Mouse (Mus musculus) midbrain, embryonic 14.5 days (tissue): ENCODE measurements at regions not wholly inside any gene's neighbourhood (a gene's known extent, or its start where the extent isn't known, plus 50 kb on each side); places are given as distances from the start of the nearest gene placed in this dataset.

Source experiments
- ATAC-seq: fragments of 200-750 bp; cut with Nextera tagmentation; 2 replicates; pipeline ENCODE4 v1.8.0; 2017; ENCODE audit warnings: moderate number of reproducible peaks, moderate library complexity; ENCODE audit not compliant: low FRiP score, low TSS enrichment
- DNase-seq: peaks from one replicate; pipeline ENCODE4 v3.0.0-alpha.2; 2015
- H3K27ac ChIP-seq: fragments of 300-500 bp; sonication (generic); replicated peaks from 2 replicates; pipeline ENCODE4 v1.5.1; 2014; ENCODE audit warnings: mild to moderate bottlenecking, low read depth, low read length, moderate library complexity
- H3K27me3 ChIP-seq: fragments of 300-500 bp; sonication (generic); 2 replicates; pipeline ENCODE4 v1.6.1; 2014; ENCODE audit warnings: low read length, control low read depth, mixed read lengths; ENCODE audit not compliant: control insufficient read depth, insufficient read depth
- H3K36me3 ChIP-seq: fragments of 300-500 bp; sonication (generic); 2 replicates; pipeline ENCODE4 v1.6.1; 2014; ENCODE audit warnings: low read length, control low read depth; ENCODE audit not compliant: control insufficient read depth, insufficient read depth
- H3K4me1 ChIP-seq: fragments of 300-500 bp; sonication (generic); 2 replicates; pipeline ENCODE4 v1.6.1; 2014; ENCODE audit warnings: mild to moderate bottlenecking, antibody characterized with exemption, low read length, control low read depth; ENCODE audit not compliant: control insufficient read depth, insufficient read depth
- H3K4me2 ChIP-seq: fragments of 300-500 bp; sonication (generic); 2 replicates; pipeline ENCODE4 v1.6.1; 2014; ENCODE audit warnings: mild to moderate bottlenecking, low read length, moderate library complexity
- H3K4me3 ChIP-seq: fragments of 300-500 bp; sonication (generic); replicated peaks from 2 replicates; pipeline ENCODE4 v1.5.1; 2014; ENCODE audit warnings: low read depth, low read length
- H3K9ac ChIP-seq: fragments of 300-500 bp; sonication (generic); replicated peaks from 2 replicates; pipeline ENCODE4 v1.6.1; 2014; ENCODE audit warnings: mild to moderate bottlenecking, low read length, moderate library complexity
- H3K9me3 ChIP-seq: fragments of 300-500 bp; sonication (generic); 2 replicates; pipeline ENCODE4 v1.6.1; 2016; ENCODE audit warnings: low read length, control low read depth, mixed read lengths; ENCODE audit not compliant: control insufficient read depth
- WGBS: fragments of 180-500 bp; shearing (Covaris S2); extraction: QIAGEN DNeasy Blood & Tissue Kit; methylation state at CpG from one replicate; pipeline ENCODE4 v1.1.7; 2014; 5-methylcytosine and 5-hydroxymethylcytosine counted together

DNA sequence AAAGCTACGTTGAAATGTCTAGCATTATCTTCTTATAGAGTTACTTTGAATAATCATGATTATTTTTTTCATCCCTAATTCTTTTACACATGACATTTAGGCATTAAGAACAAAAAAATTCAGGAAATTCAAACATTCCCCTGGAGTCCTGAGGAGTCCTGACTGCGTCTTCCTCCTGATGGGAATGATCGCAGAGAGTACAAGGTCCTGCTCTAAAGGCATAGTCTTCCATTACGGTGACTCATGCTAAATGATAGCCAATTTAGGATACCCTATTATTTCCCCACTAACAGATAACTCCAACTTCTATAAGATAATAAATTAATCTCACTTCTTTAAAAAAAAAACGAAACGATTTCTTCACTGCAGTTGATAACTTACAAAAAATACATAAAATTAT, 292.2 kb downstream of the Spry2 start:
- H3K36me3 ChIP-seq, result no peaks in the 10 kb centered on the region
- H3K9ac ChIP-seq, result no peak overlapping the region
- H3K27me3 ChIP-seq, result no peaks in the 10 kb centered on the region
- no peak overlapping the region for H3K4me3 ChIP-seq
- H3K27ac ChIP-seq, result no peak overlapping the region
- WGBS, result 95% methylated on average over 6 of the region's 6 CpGs
- no peak overlapping the region for H3K4me2 ChIP-seq
- DNase-seq, result no peak
- ATAC-seq, result no peak
- H3K4me1 ChIP-seq, result no peaks in the 10 kb centered on the region
- H3K9me3 ChIP-seq, result no peaks in the 10 kb centered on the region

DNA sequence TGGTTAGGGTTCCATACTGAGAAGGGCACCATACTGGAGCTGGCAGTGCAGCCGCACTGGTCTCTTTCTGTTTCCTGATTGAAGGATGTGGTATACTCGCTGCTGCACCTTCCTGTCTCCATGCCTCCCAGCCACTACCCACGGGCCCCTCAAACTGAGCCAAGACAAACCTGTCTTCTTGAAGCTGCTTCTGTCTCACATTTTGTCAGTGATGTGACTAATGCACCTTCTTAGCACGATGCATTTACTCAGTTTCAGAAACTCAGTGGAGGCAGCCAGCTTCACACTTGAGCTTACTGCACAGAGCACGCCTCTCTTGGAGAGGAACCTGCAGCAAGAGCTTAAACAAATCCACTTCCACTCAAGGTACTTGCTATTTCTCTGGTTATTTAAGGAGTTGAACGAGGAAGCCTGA, 293.6 kb downstream of the Spry2 start:
- ATAC-seq (no peak), DNase-seq (no peak)
- Histone ChIP-seq H3K27me3 (no peaks in the 10 kb centered on the region), H3K4me2 (no peak overlapping the region), H3K4me1 (no peaks in the 10 kb centered on the region), H3K36me3 (no peaks in the 10 kb centered on the region), H3K27ac (no peak overlapping the region), H3K4me3 (no peak overlapping the region), H3K9ac (no peak overlapping the region), H3K9me3 (no peaks in the 10 kb centered on the region)
- 81% methylated on average over 6 of the region's 6 CpGs for WGBS

DNA sequence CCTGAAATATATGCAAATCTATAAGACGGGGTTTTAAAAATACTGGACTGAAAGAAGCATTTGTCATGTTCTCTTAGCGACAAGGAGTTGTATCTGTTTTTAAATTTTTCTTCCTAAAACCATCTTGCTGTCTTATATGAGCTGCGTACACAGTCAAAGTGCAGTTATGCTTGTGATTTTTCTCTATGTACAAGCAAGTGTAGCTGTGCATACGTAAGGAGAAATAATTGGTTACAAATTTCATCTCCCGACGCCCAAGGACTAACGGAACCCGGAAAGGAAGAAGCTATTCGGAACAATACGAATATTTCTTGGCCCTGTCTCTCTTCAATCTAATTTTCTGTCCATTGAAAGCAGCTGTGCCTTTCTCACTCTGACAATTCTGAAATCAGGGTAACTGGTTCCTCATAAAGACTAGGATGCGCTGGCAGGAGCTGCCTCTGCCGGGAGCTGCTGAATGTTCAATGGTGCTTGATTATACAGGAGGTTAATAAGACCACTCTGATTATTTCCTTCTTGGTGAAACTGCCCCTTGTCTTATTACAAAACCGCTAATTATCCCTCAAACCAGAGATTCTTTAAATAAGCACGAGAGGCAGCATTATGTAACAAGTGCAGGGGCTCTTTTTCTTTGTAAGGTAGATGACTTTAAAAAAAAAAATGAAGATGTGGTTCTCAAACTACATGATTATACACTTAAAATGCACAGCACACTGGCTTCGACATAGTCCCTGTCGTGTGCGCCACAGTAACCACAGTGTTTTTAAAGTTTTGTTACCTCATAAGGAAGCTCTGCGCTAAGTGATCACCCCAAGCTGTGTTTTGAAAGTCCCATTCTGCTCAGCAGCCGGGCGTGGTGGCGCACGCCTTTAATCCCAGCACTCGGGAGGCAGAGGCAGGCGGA, 296.8 kb downstream of the Spry2 start:
- H3K9ac ChIP-seq, result no peak overlapping the region
- DNase-seq (peak; percentile 24), ATAC-seq (no peak)
- H3K4me1 ChIP-seq, result no peaks in the 10 kb centered on the region
- H3K27me3 ChIP-seq, result no peaks in the 10 kb centered on the region
- H3K27ac ChIP-seq, result no peak overlapping the region
- 87% methylated on average over 24 of the region's 24 CpGs for WGBS
- no peaks in the 10 kb centered on the region for H3K9me3 ChIP-seq
- no peaks in the 10 kb centered on the region for H3K36me3 ChIP-seq
- no peak overlapping the region for H3K4me2 ChIP-seq
- no peak overlapping the region for H3K4me3 ChIP-seq

DNA sequence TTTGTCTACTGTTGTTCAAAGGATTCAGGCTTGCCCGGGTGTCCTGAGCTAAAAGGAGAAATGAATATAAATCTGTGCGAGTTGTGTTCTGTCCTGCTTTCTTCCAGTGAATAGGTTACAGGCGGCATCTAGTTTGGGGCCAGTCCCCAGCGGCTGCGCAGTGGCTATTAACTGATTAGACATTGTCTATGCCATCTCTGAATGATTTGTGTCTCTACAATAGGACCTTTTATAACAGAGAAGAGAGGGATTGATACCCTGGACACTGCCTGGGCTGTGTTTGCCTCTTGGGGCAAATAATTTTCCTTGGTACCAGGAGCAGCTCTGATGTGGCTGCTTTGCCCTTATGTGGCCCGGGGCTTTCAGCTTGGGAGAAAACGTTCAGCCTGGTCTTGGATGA, 306.9 kb downstream of the Spry2 start:
- Histone ChIP-seq H3K4me2 (no peak overlapping the region), H3K4me1 (no peaks in the 10 kb centered on the region; the same call in 1 of the 2 replicates), H3K9me3 (no peaks in the 10 kb centered on the region), H3K36me3 (no peaks in the 10 kb centered on the region), H3K9ac (no peak overlapping the region), H3K4me3 (no peak overlapping the region), H3K27ac (peak overlapping the region; percentile 65; the same call in 1 of the 2 replicates), H3K27me3 (no peaks in the 10 kb centered on the region)
- 71% methylated on average over 7 of the region's 7 CpGs for WGBS
- ATAC-seq (no peak), DNase-seq (peak; percentile 23)

DNA sequence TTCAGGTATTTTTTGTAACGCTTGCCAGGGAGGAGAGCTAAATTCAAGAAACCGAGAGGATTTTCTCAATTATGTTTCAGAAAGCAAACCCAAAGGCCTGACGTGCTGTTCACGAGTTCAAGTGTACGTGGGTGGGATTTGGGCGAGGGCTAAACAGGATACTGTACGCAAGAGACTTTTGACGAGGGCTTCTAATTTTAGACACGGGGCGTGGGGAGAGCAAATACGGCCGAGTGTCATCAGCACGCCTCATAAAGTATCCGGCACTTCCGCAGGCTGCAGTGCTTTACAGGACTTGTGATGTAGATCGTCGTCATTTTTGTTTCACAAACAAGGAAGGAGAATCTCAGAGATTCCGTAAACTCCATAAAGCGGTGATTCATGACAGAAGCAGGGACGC, 307.4 kb downstream of the Spry2 start:
- Histone ChIP-seq H3K9me3 (no peaks in the 10 kb centered on the region), H3K4me1 (no peaks in the 10 kb centered on the region; the same call in 1 of the 2 replicates), H3K9ac (no peak overlapping the region), H3K4me3 (no peak overlapping the region), H3K36me3 (no peaks in the 10 kb centered on the region), H3K4me2 (no peak overlapping the region), H3K27ac (peak overlapping the region; percentile 65; the same call in 1 of the 2 replicates), H3K27me3 (no peaks in the 10 kb centered on the region)
- 92% methylated on average over 20 of the region's 20 CpGs for WGBS
- no peak for ATAC-seq
- no peak for DNase-seq

DNA sequence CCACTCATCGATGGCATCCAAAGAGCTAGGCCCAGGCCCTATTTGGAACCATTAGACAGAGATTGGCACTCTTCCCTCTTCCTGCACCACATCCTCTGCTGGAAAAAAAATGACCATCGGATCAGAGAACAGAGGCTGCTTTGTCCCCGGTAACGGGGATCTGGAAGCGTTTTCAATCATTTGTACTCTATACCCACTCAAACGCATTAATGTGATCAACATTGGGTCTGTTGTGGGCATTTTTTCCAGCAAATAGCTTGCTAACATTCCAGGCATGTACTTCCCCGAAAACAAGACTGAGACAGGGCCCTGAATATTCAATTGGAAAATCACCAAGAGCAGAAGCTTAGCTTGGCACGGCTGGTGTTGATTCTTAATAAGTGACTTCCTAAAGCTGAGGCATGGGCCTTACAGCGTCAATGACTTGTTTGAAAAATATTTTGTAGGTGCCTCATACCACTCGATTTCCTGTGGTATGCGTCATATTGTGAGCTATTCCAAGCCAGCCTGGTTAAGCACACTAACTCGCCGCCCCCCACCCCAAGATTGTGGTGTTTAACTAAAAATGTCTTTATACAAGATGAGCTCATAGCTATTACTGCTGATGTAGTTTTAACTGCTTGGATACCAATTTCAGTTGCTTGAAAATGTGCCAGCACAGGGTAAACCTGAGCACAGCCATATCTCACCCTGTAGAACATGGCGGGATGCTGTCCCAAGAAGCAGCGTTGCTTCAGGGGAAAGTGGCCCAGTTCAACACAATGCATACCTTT, 308.0 kb downstream of the Spry2 start:
- Histone ChIP-seq H3K4me1 (no peaks in the 10 kb centered on the region; the same call in 1 of the 2 replicates), H3K4me3 (no peak overlapping the region), H3K9ac (no peak overlapping the region), H3K4me2 (no peak overlapping the region), H3K27ac (peak overlapping the region; percentile 65), H3K36me3 (no peaks in the 10 kb centered on the region), H3K27me3 (no peaks in the 10 kb centered on the region), H3K9me3 (no peaks in the 10 kb centered on the region)
- ATAC-seq (peak; percentile 86), DNase-seq (peak; percentile 77)
- 62% methylated on average over 15 of the region's 15 CpGs for WGBS

DNA sequence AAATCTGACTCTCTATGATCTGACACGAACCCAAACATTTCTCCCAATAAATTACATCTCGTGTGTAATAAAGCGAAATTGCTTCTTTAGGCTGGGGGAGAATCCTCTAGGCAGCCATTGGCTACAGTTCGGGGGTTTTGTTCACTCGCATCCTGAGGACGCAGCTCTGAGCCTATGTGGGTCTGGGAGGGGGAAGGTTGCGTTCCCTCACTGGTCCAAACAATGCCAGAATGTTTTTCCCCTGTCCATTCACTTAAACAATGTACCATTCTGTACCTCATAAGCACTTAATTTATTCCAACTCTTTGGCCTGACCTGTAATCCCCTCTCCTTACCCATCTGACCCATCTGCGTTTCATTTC, 308.6 kb downstream of the Spry2 start:
- no peak overlapping the region for H3K4me2 ChIP-seq
- 60% methylated on average over 8 of the region's 8 CpGs for WGBS
- no peaks in the 10 kb centered on the region; the same call in 1 of the 2 replicates for H3K4me1 ChIP-seq
- no peak overlapping the region for H3K9ac ChIP-seq
- H3K27me3 ChIP-seq, result no peaks in the 10 kb centered on the region
- H3K4me3 ChIP-seq, result no peak overlapping the region
- peak overlapping the region; percentile 65; the same call in 1 of the 2 replicates for H3K27ac ChIP-seq
- H3K9me3 ChIP-seq, result no peaks in the 10 kb centered on the region
- no peaks in the 10 kb centered on the region for H3K36me3 ChIP-seq
- DNase-seq (no peak), ATAC-seq (no peak; the same call in 1 of the 2 replicates)

DNA sequence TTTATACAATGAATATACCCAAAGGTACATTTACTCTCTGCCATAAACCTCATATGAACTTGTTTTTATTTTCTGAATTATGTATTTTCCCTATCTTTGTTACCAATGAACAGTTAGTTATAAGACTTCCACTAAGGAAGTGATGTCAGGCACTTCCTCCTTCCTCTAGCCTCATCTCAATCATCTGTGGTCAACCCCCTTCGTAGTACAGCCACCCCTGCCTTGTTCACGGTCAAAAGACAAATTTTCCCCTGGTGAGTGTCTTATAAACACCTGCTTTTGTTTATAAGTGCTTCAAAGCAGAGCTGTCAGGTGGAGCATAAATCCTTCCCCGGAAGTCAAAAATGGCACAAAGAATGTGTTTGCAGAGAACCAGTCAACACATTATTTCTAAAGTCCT, 312.0 kb downstream of the Spry2 start:
- no peak for ATAC-seq
- DNase-seq, result no peak
- WGBS, result 68% methylated on average over 3 of the region's 3 CpGs

More for the DNA sequence above, 312.0 kb downstream of the Spry2 start:
- Histone ChIP-seq H3K36me3 (no peaks in the 10 kb centered on the region), H3K4me3 (no peak overlapping the region), H3K4me2 (no peak overlapping the region), H3K9ac (no peak overlapping the region), H3K9me3 (no peaks in the 10 kb centered on the region), H3K27ac (no peak overlapping the region), H3K4me1 (no peaks in the 10 kb centered on the region; the same call in 1 of the 2 replicates), H3K27me3 (no peaks in the 10 kb centered on the region)
